Mouse (Mus musculus) megakaryocyte, embryonic 14.5 days (primary cell): Measurements from ENCODE around the gene Tmem222.

Source experiments
- FLI1 ChIP-seq: IDR thresholded peaks from 2 replicates; pipeline ENCODE4 v1.6.1; 2012; ENCODE audit warnings: low read length, inconsistent platforms, mixed read lengths
- GATA1 ChIP-seq: IDR thresholded peaks from 3 replicates; pipeline ENCODE4 v1.6.1; 2012; ENCODE audit warnings: mixed read lengths, low read length, inconsistent platforms, borderline replicate concordance

DNA sequence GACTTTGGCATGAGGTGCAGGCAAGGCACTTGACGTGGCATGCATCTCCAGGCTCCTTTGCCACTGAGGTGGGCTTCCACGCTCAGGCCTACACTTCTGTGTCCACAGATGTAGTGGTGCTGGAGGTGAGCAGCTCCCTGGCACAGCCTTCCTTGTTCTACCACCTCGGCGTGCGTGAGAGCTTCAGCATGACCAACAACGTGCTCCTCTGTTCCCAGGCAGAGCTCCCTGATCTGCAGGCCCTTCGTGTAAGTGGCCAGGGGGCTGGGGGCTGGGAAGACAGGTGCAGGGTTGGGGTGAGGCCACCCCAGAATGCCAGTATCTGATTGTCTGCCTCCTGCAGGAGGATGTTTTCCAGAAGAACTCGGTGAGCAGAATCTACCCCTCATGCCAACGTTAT lies 34.9 kb downstream of the Tmem222 start:
- TF ChIP-seq GATA1 (no peak), FLI1 (no peak)
